Mouse (Mus musculus): ENCODE data around the gene Commd6.
"Not testable (repeated sequence)": the region's sequence is repeated elsewhere in the genome, so short reads cannot be mapped to it uniquely, and the experiment has no call there.

The Commd6 gene

DNA sequence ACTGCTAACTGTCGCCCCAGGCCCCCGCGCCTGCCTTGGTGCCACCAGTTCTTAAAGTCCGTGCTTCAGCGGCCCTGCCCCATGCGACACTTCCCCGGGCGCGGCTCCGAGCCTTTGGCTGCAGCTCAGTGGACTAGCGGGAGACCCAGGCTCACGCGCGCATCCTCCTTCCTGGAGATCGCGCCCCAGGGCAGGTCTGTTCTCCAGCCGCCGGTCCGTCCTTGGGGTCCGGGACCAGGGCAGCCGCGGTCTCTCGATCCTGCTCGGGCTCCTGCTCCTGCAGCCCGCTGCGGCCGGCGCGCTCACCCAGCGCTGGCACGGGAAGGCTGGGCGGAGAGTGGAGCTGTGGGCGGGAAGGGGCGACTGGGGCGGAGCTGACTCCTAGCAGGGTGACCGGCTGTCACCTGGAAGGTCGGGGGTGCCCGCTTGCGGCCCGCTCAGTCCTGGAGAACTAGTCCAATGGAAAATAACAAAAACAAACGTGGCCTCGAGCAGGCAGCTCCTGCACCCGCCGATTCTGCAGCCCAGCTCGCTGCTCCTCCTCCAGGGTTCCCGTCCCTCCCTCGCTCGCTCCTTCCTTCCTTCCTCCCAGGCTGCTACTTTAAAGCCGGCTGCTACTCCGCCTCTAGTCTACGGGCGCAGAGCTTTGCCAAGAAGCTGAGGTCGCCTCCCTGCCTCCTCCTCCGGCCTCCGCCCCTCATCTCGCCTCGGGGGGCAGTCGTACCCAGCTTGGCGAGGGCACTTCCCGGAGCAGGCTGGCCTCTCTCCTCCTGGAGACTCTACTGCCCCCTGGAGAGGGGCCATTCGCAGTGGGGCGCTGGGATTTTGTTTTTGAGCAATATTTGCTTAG, 31.7 kb downstream of the Commd6 start, which contains the start of gene Tbc1d4:
Gene Tbc1d4 (minus strand): TSS at position 673 of the 850 bp plus-strand sequence.
- DNase-seq (ENCODE audit: extremely low read depth, low read depth) = no peak

DNA sequence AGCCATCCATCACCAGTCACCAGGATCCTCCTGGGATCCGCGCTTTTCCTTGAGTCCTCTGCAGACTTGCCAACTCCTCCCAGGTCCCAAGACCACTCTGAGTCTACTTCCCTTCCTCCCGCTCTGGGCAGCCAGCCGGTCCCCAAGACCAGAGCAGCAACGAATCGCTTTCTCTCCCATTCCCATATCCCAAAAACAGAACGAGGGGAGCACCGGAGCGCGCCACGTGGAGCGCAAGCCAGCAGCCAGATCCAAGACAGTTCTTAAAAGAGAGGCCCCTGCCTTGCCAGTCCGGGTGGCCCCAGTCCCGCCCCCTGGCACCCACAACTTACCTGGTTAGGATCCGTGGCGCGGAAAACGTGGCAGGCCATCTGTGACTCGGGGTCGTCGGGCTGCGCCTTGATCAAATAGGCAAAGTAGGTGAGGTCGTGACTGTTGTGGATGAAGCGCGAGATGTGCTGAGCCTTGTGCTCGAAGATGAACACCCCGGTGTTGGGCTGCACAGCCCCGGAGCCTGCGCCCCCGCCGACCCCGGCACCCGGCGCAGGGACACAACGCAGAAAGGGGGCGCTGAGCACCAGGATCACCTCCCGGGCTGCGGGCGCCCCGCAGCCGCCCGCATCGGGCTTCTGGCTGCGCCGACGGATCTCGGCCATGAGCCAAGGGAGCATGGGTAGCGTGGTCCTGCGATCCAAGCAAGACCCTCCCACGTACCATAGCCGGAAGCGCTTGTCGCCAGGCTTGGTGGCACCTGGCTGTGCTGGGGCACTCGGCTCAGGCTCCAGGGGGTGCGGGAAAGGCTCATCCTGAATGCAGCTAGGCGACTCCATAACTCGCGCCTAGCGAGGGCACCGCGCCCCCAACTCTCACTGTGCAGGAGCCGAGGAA, 32.6 kb downstream of the Commd6 start:
- DNase-seq (ENCODE audit: extremely low read depth, low read depth) = no peak

DNA sequence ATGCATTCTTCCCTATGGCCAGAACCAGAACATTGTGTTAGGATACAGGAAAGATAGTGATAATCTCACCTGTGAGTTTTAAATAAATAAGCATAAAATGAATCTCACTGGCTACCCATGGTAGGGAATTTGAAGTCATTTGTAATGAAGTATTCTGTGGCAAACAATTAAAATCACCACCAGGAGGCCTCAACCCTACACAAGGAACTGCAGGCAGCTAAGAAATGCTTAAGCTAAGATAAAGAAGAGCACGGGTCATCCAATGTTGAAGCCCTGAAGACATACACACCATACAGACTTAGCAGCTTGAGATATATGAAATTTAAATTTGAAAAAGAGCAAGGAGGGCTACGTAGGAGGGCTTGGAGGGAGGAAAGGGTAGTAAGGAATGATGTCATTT, 34.6 kb downstream of the Commd6 start:
- no peak for DNase-seq (ENCODE audit: extremely low read depth, low read depth)

DNA sequence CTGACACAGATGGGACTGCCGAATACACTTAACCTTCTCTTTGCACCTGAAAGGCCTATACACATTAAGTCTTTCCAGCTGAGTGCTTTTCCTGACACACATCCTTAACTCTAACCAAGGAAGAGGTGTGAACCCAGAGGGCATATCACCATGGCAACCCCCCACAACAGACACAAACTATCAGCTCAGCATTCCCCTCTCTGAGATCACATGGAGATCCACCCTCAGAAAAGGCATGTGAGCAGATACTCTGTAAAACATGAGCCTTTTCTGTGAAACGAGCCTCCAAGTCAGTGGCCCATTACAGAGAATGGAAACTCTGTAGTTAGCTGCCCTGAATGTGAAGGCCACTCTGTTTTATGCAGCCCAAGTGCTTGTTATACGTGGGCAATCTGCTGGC, 37.6 kb downstream of the Commd6 start:
- DNase-seq (ENCODE audit: extremely low read depth, low read depth) = no peak

DNA sequence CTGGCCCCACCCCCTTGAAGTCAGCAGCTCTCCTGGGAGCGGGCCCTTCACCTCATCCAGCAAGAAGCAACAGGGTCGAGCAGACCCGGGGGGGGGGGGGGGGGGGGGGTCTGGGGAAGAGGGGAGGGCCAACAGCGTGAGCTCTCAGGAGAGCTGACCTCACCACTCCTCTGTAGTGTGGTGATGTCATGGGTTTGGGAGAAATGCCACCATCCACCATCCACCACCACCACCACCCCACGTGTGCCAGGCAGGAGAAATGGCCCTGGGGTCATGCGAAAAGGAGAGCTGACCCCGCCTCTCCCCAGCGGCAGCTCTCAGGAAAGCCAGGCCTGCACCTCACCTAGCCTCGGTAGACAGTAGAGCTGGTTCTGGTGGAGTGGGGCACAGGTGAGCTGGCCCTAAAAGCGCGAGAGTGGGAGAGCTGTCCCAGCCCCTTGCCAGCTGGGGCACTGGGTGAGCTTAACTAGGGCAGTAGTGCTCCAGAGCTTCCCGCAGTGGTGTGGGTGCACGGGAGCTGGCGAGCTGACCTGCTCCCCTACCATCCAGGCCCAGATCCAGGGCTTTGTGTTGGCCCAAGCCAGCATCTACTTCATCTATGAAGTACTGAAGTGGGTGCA, 43.3 kb downstream of the Commd6 start:
- DNase-seq (ENCODE audit: extremely low read depth, low read depth) = no peak

DNA sequence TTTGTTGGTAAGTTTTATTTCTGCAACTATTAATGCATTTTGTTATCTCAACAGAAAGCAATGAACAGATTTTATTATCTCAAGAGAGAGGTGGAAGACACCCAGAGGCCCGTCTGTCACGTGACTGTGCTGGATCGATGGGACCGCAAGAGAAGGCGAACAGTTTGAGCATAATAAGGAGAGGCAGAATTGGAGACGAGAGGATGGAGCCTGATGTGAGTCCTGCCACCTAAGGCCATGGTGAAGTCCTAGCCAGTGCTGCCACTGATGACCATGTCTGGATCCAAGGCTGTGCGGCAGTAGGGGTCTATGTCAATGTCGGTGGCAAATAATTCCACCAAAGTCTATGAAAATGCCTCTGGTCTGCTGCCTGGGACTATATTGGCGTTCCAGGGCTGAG, 43.8 kb downstream of the Commd6 start:
- no peak for DNase-seq (ENCODE audit: extremely low read depth, low read depth)

DNA sequence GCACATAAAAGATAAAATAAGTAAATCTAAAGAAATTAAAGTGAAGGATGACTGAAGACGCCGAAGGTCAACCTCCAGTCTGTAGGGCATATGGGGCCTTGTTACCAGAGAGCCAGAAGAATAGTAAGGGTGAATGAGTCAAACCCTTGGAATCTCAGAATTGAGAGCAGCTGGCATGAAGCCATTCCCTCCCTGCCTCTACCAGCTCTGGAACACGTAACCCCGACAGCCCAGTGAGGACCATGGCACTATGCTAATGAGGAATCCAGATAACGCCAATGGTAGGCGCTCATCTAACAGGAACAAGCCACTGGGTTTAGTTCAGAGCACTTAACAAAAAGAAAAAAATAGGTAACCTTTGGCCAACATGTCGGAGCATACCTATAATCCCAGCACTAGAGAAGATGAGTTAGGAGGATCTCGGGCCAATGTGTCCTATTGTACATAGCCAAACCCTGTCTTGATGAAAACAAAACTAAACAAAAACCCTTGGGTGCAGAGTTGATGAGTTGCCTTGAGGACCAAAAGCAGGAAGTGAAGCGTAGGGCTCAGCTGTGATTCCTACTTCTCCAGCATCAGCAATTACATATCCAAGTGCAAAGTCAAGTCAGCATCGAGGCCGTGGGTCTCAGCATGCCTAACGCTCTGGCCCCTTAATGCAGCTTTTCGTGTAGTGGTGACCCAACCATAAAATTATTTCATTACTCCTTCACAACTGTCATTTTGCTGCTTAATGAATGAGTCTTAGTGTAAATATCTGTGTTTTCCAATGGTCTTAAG, 45.0 kb downstream of the Commd6 start:
- DNase-seq (ENCODE audit: extremely low read depth, low read depth) = no peak

DNA sequence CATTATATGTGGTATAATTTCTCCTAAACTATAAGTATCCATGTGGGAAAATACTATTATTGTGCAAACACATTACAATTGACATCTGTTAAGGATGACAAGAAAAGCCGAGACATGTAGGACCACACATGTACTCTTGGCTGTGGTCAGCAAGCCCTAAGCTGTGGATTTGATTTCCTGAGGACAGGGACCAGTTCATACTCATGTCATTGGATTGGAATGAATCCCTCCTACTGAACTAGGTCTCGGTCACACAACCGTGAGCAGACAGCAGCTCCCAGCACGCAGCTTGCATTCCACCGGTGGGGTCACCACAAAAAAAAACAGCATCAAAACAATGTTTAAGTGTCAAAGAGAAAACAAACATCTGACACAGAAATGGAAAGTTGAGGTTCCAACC, 46.5 kb downstream of the Commd6 start:
- DNase-seq (ENCODE audit: extremely low read depth, low read depth) = no peak

DNA sequence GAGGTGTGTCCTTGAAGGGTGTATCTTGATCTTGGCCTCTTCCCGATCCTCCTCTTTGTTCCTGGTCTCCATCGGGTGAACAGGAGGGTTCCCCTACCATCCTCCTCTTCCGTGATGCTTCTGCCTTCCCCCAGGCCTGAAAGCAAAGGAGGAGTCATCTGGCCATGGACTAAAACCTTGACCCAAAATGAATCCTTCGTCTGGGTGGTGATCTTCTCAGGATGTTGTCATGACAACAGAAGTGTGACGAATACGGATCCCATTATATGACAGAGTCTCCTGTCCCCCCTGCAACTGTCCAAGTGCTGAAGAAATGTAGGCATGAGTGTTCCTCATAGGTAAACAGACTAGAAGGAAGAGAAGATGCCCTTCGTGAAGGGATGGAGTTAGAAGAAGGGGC, 47.1 kb downstream of the Commd6 start:
- no peak for DNase-seq (ENCODE audit: extremely low read depth, low read depth)

DNA sequence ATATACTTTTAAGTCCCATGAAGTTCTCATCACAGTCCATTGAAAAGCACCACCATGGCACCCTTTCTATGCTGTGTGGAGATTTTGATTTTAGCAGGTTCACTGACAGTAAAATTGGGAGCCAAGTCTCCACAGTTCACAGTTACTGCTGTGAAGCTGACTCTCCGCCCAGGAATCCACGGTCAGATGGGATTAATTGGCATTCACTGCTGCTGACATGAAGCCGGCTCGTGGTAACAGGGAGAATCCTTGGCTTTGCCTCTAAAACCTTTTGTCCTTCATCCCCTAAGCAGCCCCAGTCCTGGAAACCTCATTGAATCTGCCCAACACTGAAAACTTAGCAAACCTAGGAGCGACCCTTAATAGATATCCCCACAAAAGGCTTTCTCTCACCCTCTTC, 49.4 kb downstream of the Commd6 start:
- no peak for DNase-seq (ENCODE audit: extremely low read depth, low read depth)

DNA sequence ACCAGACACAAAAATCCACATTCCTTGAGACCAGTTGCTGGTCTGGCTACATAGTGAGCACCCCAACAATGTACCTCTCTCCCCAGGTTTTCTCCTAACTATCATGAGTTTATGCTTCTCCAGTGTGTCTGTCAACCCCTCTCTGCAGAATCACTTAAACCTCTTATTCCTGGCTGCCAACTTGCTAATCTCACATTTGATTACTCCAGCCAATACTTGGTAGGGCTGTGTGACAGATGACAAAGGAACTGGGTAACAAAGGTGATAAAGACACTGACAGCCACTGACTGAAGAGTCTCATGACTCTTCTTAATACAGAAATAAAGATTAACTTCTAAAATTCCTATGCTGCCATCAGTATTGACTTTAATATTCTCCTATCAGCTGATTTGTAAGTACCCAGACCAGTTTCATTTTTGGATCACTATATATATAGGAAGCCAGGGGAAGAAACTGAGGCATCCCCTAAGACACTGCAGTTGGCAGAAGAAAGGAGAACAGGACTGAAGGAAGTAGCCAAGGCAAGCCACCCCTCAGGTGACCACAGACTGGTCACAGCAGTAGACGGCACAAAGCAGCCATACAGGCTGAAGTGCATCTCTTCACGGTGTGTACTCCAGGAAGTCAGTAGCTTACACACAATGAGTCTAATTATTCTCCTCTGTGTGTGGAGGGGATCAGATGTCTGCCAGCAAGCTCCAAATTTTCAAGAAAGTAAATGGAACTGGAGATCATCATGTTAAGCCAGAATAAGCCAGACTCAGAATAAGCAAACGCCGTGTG, 52.1 kb downstream of the Commd6 start:
- not testable (repeated sequence) for DNase-seq (ENCODE audit: extremely low read depth, low read depth)

DNA sequence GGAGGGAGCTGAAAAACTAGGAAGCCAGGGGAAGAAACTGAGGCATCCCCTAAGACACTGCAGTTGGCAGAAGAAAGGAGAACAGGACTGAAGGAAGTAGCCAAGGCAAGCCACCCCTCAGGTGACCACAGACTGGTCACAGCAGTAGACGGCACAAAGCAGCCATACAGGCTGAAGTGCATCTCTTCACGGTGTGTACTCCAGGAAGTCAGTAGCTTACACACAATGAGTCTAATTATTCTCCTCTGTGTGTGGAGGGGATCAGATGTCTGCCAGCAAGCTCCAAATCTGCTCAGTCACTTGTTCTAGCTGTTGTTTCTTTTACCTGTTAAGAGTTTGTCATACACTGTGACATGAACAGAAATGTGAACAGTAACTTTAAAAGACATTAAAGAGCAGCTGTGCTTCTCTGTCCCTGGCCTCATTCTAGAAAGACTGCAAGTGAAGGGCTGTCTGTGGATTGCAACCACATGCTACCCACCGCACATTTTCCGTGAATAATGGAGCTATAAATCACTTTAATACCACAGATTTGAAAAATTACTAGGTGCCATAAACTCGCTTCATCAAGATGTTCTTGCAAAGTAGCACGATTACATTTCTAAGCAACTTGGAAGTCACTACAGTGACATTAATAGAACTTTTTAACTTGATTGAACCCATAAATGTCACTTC, 53.0 kb downstream of the Commd6 start:
- not testable (repeated sequence) for DNase-seq (ENCODE audit: extremely low read depth, low read depth)

DNA sequence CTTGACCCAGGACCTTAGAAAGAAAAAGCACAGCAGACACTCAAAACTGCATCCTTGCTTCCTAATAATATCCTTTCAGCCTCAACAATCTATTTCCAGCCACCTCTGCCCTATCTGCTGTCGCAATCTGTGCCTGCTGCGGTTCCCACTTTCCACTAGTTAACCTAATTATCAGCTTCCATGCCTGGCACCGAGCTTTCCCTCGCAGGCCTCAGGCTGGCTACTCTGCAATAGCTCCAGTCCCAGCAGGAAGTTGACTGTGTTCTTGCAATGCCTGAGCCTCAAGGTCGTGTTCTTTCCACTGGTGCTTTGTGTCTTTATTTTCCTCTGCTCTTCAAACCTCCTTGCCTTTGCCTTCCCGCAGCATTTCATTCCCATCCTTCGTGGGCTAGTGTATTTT, 54.4 kb downstream of the Commd6 start:
- DNase-seq (ENCODE audit: extremely low read depth, low read depth) = no peak

Measured in MEL-GATA-1-ER (cell line).